Comparison of ENCODE assay signal across 8 mouse cellular contexts in genomic region chr1:51697265-51698192, GRCm38 (mm10).
A peak's percentile ranks its signal among the peaks of the same experiment; 100 is the strongest.
DNase-seq lines count a peak whose midpoint lies in the region; ATAC-seq and TF ChIP-seq lines count a peak whose summit lies in the region.

No protein-coding gene starts in this region.

- no peak for DNase-seq in left cerebral cortex, adult 2 months (ENCODE audit: extremely low spot score in 1 of 2, low spot score in 2 of 2)
- DNase-seq in left cerebral cortex, adult 8-10 months (ENCODE audit: low spot score in 2 of 2): no peak
- DNase-seq in forebrain, embryonic 14.5 days (ENCODE audit: low spot score): peak; percentile 79
- DNase-seq in heart, postnatal 4 days: peak; percentile 46
- DNase-seq in limb, embryonic 11.5 days (ENCODE audit: low spot score): peak; percentile 59
- DNase-seq in spleen, postnatal 14 days (ENCODE audit: low spot score in 2 of 2): no peak
- DNase-seq in left cerebral cortex, adult 11 months (ENCODE audit: low spot score): no peak

- 4% methylated on average over 19 of the region's 19 CpGs for WGBS in forebrain, embryonic 14.5 days
- 12% methylated on average over 19 of the region's 19 CpGs for WGBS in limb, embryonic 11.5 days
- 4% methylated on average over 19 of the region's 19 CpGs for WGBS in midbrain, embryonic 16.5 days

- no peak overlapping the region for H3K27ac ChIP-seq in left cerebral cortex, adult 2 months
- H3K27ac ChIP-seq in forebrain, embryonic 14.5 days (ENCODE audit: low read depth, low read length): peak overlapping the region; percentile 77
- no peak overlapping the region for H3K27ac ChIP-seq in limb, embryonic 11.5 days (replicated peaks; ENCODE audit: low read depth, low read length)
- peak overlapping the region; percentile 63 for H3K27ac ChIP-seq in midbrain, embryonic 16.5 days (ENCODE audit: low read length)

- no peaks in the 10 kb centered on the region for H3K36me3 ChIP-seq in forebrain, embryonic 14.5 days (ENCODE audit: control insufficient read depth, insufficient read depth, low read length)
- H3K36me3 ChIP-seq in limb, embryonic 11.5 days (ENCODE audit: control insufficient read depth, insufficient read depth, low read length): no peaks in the 10 kb centered on the region
- H3K36me3 ChIP-seq in midbrain, embryonic 16.5 days (ENCODE audit: control insufficient read depth, insufficient read depth, low read length): no peaks in the 10 kb centered on the region

- peak overlapping the region; percentile 38 for H3K4me2 ChIP-seq in forebrain, embryonic 14.5 days (ENCODE audit: low read length)
- H3K4me2 ChIP-seq in limb, embryonic 11.5 days (ENCODE audit: low read depth, severe bottlenecking): peak overlapping the region; percentile 27
- peak overlapping the region; percentile 7 for H3K4me2 ChIP-seq in midbrain, embryonic 16.5 days (ENCODE audit: low read length)

- no peaks in the 10 kb centered on the region for H3K9me3 ChIP-seq in forebrain, embryonic 14.5 days (replicated peaks; ENCODE audit: control insufficient read depth, low read length)
- no peaks in the 10 kb centered on the region for H3K9me3 ChIP-seq in limb, embryonic 11.5 days (ENCODE audit: control insufficient read depth, low read length)
- no peaks in the 10 kb centered on the region for H3K9me3 ChIP-seq in midbrain, embryonic 16.5 days (replicated peaks; ENCODE audit: control insufficient read depth, low read length, poor library complexity, severe bottlenecking)

- H3K9ac ChIP-seq in forebrain, embryonic 14.5 days (ENCODE audit: low read length): peak overlapping the region; percentile 38
- no peak overlapping the region for H3K9ac ChIP-seq in limb, embryonic 11.5 days (ENCODE audit: low read length)
- 0 out of 2 replicates have a peak overlapping the region, but pooled peaks have one; percentile 18 for H3K9ac ChIP-seq in midbrain, embryonic 16.5 days (ENCODE audit: low read depth, low read length)

- no peaks in the 10 kb centered on the region for H3K27me3 ChIP-seq in forebrain, embryonic 14.5 days (replicated peaks; ENCODE audit: control insufficient read depth, insufficient read depth, low read length)
- no peaks in the 10 kb centered on the region for H3K27me3 ChIP-seq in limb, embryonic 11.5 days (ENCODE audit: control insufficient read depth, insufficient read depth, low read length)
- no peaks in the 10 kb centered on the region for H3K27me3 ChIP-seq in midbrain, embryonic 16.5 days (ENCODE audit: control insufficient read depth, insufficient read depth, low read depth, low read length)

- intact Hi-C loops in left cerebral cortex, adult 2 months (cut with DNase I): no loop called here

- peak overlapping the region; percentile 21; the same call in 1 of the 2 replicates for H3K4me3 ChIP-seq in left cerebral cortex, adult 2 months
- H3K4me3 ChIP-seq in forebrain, embryonic 14.5 days (ENCODE audit: low read depth, low read length): no peak overlapping the region
- H3K4me3 ChIP-seq in limb, embryonic 11.5 days (ENCODE audit: low read depth, low read length): no peak overlapping the region
- H3K4me3 ChIP-seq in midbrain, embryonic 16.5 days (ENCODE audit: low read depth, low read length): no peak overlapping the region

- 0 out of 2 replicates have a peak, but pooled peaks cover 2% of the 10 kb centered on the region for H3K4me1 ChIP-seq in forebrain, embryonic 14.5 days (ENCODE audit: control insufficient read depth, insufficient read depth, low read length)
- H3K4me1 ChIP-seq in limb, embryonic 11.5 days (ENCODE audit: control insufficient read depth, insufficient read depth, low read length): no peaks in the 10 kb centered on the region
- H3K4me1 ChIP-seq in midbrain, embryonic 16.5 days (ENCODE audit: control insufficient read depth, insufficient read depth, low read length): peaks cover 7% of the 10 kb centered on the region

- ATAC-seq in forebrain, embryonic 14.5 days: peak; percentile 88
- ATAC-seq in limb, embryonic 11.5 days (ENCODE audit: insufficient number of reproducible peaks, low FRiP score, low TSS enrichment, low read depth): peak; percentile 54; the same call in 1 of the 2 replicates
- peak; percentile 89 for ATAC-seq in midbrain, embryonic 16.5 days

- no peak for TF ChIP-seq CTCF in left cerebral cortex, adult 2 months (IDR thresholded peaks at IDR 0.05)

Comparison
In these comparisons a context has a peak if more than half of its experiments do, and no peak if none do; other contexts are left out.
1. DNase-seq: peak in forebrain, embryonic 14.5 days (single experiment), heart, postnatal 4 days (single experiment) and limb, embryonic 11.5 days (single experiment); none in left cerebral cortex, adult 2 months (0 of 2), left cerebral cortex, adult 8-10 months (0 of 2), spleen, postnatal 14 days (0 of 2) and left cerebral cortex, adult 11 months (single experiment).
2. H3K27ac ChIP-seq: peak in forebrain, embryonic 14.5 days (single experiment) and midbrain, embryonic 16.5 days (single experiment); none in left cerebral cortex, adult 2 months (single experiment) and limb, embryonic 11.5 days (single experiment).
3. Peak in every context shown above with its lines, with median percentiles within 50 percentile points of each other: ATAC-seq and H3K4me2 ChIP-seq.